Mouse (Mus musculus) CD4-positive, CD25-positive, alpha-beta regulatory T cell, adult 9 weeks (primary cell): ENCODE measurements around the gene Nin. TPM values are rescaled to one million over a fixed set of nuclear protein-coding genes. Genes with fewer than 3 reads are reported as not detected.

Experiments used
- polyA plus RNA-seq: library from polyadenylated mRNA; unstranded; fragments of 100-300 nt; shearing (Covaris generic); gene quantifications from one replicate; pipeline ENCODE4 v1.2.1, GENCODE M21; 2017

The Nin gene
- polyA plus RNA-seq = 19.1 TPM

DNA sequence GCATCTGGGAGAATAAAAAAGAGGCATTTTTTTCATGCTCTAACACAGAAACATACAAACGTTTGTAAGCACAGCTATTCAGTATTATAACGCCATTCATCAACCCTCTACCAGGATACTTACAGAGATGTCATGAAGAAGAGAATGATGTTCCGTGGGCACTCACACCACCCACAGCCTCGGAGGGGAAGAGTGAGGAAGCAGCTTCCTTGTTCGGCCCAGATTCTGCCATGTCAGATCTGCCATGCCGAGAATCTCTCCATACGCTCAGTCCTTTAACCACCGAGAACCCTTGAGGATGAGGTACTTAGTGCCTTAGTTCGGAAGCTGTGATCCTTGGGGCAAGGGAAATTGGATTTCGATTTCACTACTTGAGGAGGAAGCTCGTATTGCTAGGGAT lies at the start of gene Nin:
TSS of gene Nin (minus strand) at position 367 of the 400 bp plus-strand sequence.

DNA sequence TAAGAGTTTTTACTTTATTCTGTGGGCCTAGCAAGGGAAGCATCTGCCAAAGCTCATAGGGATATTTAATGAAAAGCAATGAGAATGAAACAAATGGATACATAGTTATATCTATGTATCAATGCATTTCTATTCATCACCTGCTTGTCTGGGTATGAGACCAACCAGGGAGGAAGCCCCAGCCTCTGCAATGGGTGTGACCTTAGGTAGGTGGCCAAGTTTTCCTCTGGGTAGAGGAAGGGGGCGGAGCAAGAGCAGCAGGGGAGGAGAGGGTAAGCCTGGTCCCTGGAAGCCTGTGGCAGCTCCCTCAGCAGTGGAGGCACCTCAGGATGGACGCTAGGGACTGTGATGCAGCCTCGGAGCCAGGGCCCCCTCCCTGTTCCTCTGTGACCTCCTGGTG lies 40.3 kb upstream of the Nin start, which contains the start of gene Abhd12b:
TSS of gene Abhd12b (plus strand) at position 301 of the 400 bp plus-strand sequence.

DNA sequence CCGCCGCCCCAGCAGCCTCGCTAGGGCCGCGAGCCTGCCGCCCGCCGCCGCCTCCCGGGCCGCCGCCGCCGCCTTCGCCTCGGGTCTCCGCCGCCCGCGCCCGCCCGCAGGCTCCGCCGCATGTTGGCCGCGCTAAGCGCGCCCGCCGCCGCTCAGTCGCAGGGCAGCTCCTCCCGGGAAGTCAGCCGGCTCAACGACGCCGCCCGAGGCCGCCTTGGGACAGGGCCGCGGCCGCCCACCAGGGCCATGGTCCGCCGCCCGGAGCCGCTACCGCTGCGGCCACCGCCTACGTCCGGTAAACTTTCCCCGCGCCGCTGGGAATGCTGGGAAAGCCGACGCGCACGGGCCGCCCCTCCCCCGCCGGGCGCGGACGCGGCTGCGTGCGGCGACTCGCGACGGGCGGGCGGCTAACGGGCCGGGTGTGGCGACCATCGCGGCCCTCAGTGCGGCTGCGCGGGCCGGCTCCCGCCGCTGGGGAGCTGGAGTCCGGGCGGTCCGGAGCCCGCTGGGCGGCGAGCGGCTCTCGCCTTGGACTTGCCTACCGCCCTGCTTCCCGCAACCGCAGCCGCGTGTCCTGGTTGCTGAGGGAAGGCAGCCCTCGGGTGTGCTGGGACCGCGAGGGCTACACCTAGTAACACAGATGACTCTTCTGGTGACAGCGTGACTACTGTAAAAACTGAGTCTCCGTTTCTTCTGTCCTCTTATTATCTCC lies 126.6 kb downstream of the Nin start, which contains the start of gene Sav1:
TSS of gene Sav1 (minus strand) at position 217 of the 712 bp plus-strand sequence.

Other genes with a start within 250 kb of the Nin start
- 0.26 TPM for gene Atl1, start 221.1 kb downstream of the Nin start, polyA plus RNA-seq
- gene Map4k5, start 220.5 kb downstream of the Nin start, polyA plus RNA-seq = 2.0 TPM
- 0.68 TPM for gene Sav1, start 126.7 kb downstream of the Nin start, polyA plus RNA-seq
- gene Abhd12b, start 40.4 kb upstream of the Nin start, polyA plus RNA-seq = 1.4 TPM
- gene Pygl, start 117.8 kb upstream of the Nin start, polyA plus RNA-seq = 0.56 TPM
- gene Trim9, start 233.9 kb upstream of the Nin start, polyA plus RNA-seq = not detected